Mouse (Mus musculus): Measurements from ENCODE around the gene Nt5c1a.

Nt5c1a gene

GRCm38 (mm10) chr4:123248971-123249567, 47.8 kb downstream of the Nt5c1a start:
- DNase-seq (ENCODE audit: low spot score) = no peak

GRCm38 (mm10) chr4:123252214-123252613, 50.9 kb downstream of the Nt5c1a start:
- DNase-seq (ENCODE audit: low spot score) = no peak

GRCm38 (mm10) chr4:123254617-123255016, 53.3 kb downstream of the Nt5c1a start:
- DNase-seq (ENCODE audit: low spot score) = peak; percentile 85

- peak; percentile 77 for DNase-seq (ENCODE audit: low spot score)
Observed at GRCm38 (mm10) chr4:123260071-123260746, 58.9 kb downstream of the Nt5c1a start.

- no peak for DNase-seq (ENCODE audit: low spot score)
Observed at GRCm38 (mm10) chr4:123261721-123262401, 60.6 kb downstream of the Nt5c1a start, which contains the start of gene Pabpc4. Gene Pabpc4 (plus strand): TSS chr4:123262351.

Data from embryo, embryonic 10.5 days (tissue).